Mouse (Mus musculus) ES-E14 (cell line): Measurements from ENCODE around the gene Tmem231.
A peak's percentile ranks its signal among the peaks of the same experiment; 100 is the strongest.

Experiments
- CHD2 ChIP-seq: IDR thresholded peaks from 2 replicates; pipeline ENCODE4 v1.6.1; 2014; ENCODE audit warnings: mild to moderate bottlenecking, low read depth, low read length, inconsistent platforms
- HCFC1 ChIP-seq: IDR thresholded peaks from 2 replicates; pipeline ENCODE4 v1.6.1; 2012; ENCODE audit warnings: low read length, inconsistent platforms, borderline replicate concordance; ENCODE audit not compliant: insufficient read depth
- MAFK ChIP-seq: IDR thresholded peaks from 2 replicates; pipeline ENCODE4 v1.6.1; 2014; ENCODE audit warnings: mild to moderate bottlenecking, low read depth, low read length, inconsistent platforms; ENCODE audit not compliant: insufficient read depth
- ZC3H11A ChIP-seq: IDR thresholded peaks from 2 replicates; pipeline ENCODE4 v1.6.1; 2012; ENCODE audit warnings: low read depth, mild to moderate bottlenecking, inconsistent platforms, low read length, borderline replicate concordance
- ZNF384 ChIP-seq: IDR thresholded peaks from 2 replicates; pipeline ENCODE4 v1.6.1; 2012; ENCODE audit warnings: low read depth, low read length, inconsistent platforms

GRCm38 (mm10) chr8:111939516-111940142 is 5.9 kb upstream of the Tmem231 start:
- TF ChIP-seq MAFK: 0 out of 2 replicates have a peak, but pooled peaks have one; percentile 2
- no peak for TF ChIP-seq ZNF384
- no peak for TF ChIP-seq HCFC1
- no peak for TF ChIP-seq ZC3H11A
- TF ChIP-seq CHD2: no peak
